In genomic region chr5:34543114-34543513, GRCm38 (mm10) we compare ENCODE assay signal across 11 mouse cellular contexts. TPM values are rescaled to one million over a fixed set of nuclear protein-coding genes. Genes with fewer than 3 reads are reported as not detected.
A peak's percentile ranks its signal among the peaks of the same experiment; 100 is the strongest.
DNase-seq lines count a peak whose midpoint lies in the region; ATAC-seq and TF ChIP-seq lines count a peak whose summit lies in the region.
"Had no signal": no experiment of that assay in that cellular context is flagged by ENCODE, and none has a peak within 500 bp of the region (broad histone marks: within the 10 kb centered on the region; RNA-seq: fewer than 3 reads in every experiment).

No protein-coding gene starts in this region.

- H3K9me3 ChIP-seq in heart, embryonic 16.5 days (replicated peaks; ENCODE audit: control insufficient read depth, low read length), result no peaks in the 10 kb centered on the region
- H3K9me3 ChIP-seq in lung, embryonic 14.5 days (ENCODE audit: low read depth, low read length), result no peaks in the 10 kb centered on the region
- H3K9me3 ChIP-seq in hindbrain, embryonic 12.5 days (replicated peaks), result no peaks in the 10 kb centered on the region
- H3K9me3 ChIP-seq in midbrain, embryonic 16.5 days (replicated peaks; ENCODE audit: control insufficient read depth, low read length, poor library complexity, severe bottlenecking), result no peaks in the 10 kb centered on the region
- H3K9me3 ChIP-seq: forebrain, embryonic 15.5 days; midbrain, embryonic 10.5 days had no signal

- ATAC-seq in heart, embryonic 16.5 days (replicated peaks; ENCODE audit: extremely low read depth, insufficient read depth, low FRiP score), result no peak
- no peak for ATAC-seq in lung, embryonic 14.5 days (ENCODE audit: insufficient read depth)
- ATAC-seq in hindbrain, embryonic 12.5 days (ENCODE audit: low FRiP score), result no peak
- ATAC-seq in midbrain, embryonic 16.5 days, result no peak
- ATAC-seq: forebrain, embryonic 15.5 days had no signal

- WGBS in heart, embryonic 16.5 days, result 44% methylated on average over 4 of the region's 4 CpGs
- 45% methylated on average over 4 of the region's 4 CpGs for WGBS in lung, embryonic 14.5 days
- 66% methylated on average over 4 of the region's 4 CpGs for WGBS in hindbrain, embryonic 12.5 days
- WGBS in midbrain, embryonic 16.5 days, result 71% methylated on average over 4 of the region's 4 CpGs

- peak; percentile 49 to 58 for DNase-seq in spleen, adult 18-20 months
- no peak for DNase-seq in spleen, adult 12 weeks (ENCODE audit: low spot score)
- peak; percentile 20 for DNase-seq in lung, embryonic 14.5 days
- peak; percentile 60 to 72 for DNase-seq in spleen, postnatal 4 days (ENCODE audit: low spot score in 2 of 2)
- DNase-seq in ovary, postnatal 10 days (ENCODE audit: low spot score), result no peak

- peak overlapping the region; percentile 1; the same call in 1 of the 2 replicates for H3K4me3 ChIP-seq in heart, embryonic 16.5 days (ENCODE audit: low read length)
- H3K4me3 ChIP-seq in lung, embryonic 14.5 days (ENCODE audit: low read depth, low read length), result no peak overlapping the region
- H3K4me3 ChIP-seq in hindbrain, embryonic 12.5 days, result no peak overlapping the region
- no peak overlapping the region for H3K4me3 ChIP-seq in midbrain, embryonic 16.5 days (ENCODE audit: low read depth, low read length)
- H3K4me3 ChIP-seq: forebrain, embryonic 15.5 days; midbrain, embryonic 10.5 days had no signal

- no peaks in the 10 kb centered on the region for H3K36me3 ChIP-seq in heart, embryonic 16.5 days (ENCODE audit: control insufficient read depth, insufficient read depth)
- no peaks in the 10 kb centered on the region for H3K36me3 ChIP-seq in lung, embryonic 14.5 days (ENCODE audit: insufficient read depth)
- H3K36me3 ChIP-seq in hindbrain, embryonic 12.5 days, result no peaks in the 10 kb centered on the region
- H3K36me3 ChIP-seq in midbrain, embryonic 16.5 days (ENCODE audit: control insufficient read depth, insufficient read depth, low read length), result no peaks in the 10 kb centered on the region
- H3K36me3 ChIP-seq: forebrain, embryonic 15.5 days; midbrain, embryonic 10.5 days had no signal

- H3K9ac ChIP-seq in heart, embryonic 16.5 days (ENCODE audit: low read length), result no peak overlapping the region
- H3K9ac ChIP-seq in lung, embryonic 14.5 days, result no peak overlapping the region
- no peak overlapping the region for H3K9ac ChIP-seq in hindbrain, embryonic 12.5 days
- H3K9ac ChIP-seq in midbrain, embryonic 16.5 days (ENCODE audit: low read depth, low read length), result no peak overlapping the region
- H3K9ac ChIP-seq: forebrain, embryonic 15.5 days; hindbrain, embryonic 14.5 days had no signal

- H3K27me3 ChIP-seq in heart, embryonic 16.5 days (ENCODE audit: control insufficient read depth, insufficient read depth, low read length), result no peaks in the 10 kb centered on the region
- H3K27me3 ChIP-seq in lung, embryonic 14.5 days (ENCODE audit: insufficient read depth, low read length), result no peaks in the 10 kb centered on the region
- no peaks in the 10 kb centered on the region for H3K27me3 ChIP-seq in hindbrain, embryonic 12.5 days
- H3K27me3 ChIP-seq in midbrain, embryonic 16.5 days (ENCODE audit: control insufficient read depth, insufficient read depth, low read depth, low read length), result no peaks in the 10 kb centered on the region
- H3K27me3 ChIP-seq: forebrain, embryonic 15.5 days had no signal

- H3K27ac ChIP-seq in heart, embryonic 16.5 days (ENCODE audit: low read length), result no peak overlapping the region
- H3K27ac ChIP-seq in lung, embryonic 14.5 days (ENCODE audit: low read depth), result no peak overlapping the region
- no peak overlapping the region for H3K27ac ChIP-seq in hindbrain, embryonic 12.5 days
- H3K27ac ChIP-seq in midbrain, embryonic 16.5 days (ENCODE audit: low read length), result no peak overlapping the region
- H3K27ac ChIP-seq: forebrain, embryonic 15.5 days; hindbrain, embryonic 14.5 days; midbrain, embryonic 10.5 days had no signal

- H3K4me1 ChIP-seq in heart, embryonic 16.5 days (ENCODE audit: control insufficient read depth, insufficient read depth, low read length), result no peaks in the 10 kb centered on the region
- H3K4me1 ChIP-seq in lung, embryonic 14.5 days (ENCODE audit: insufficient read depth), result no peaks in the 10 kb centered on the region
- no peaks in the 10 kb centered on the region for H3K4me1 ChIP-seq in hindbrain, embryonic 12.5 days
- H3K4me1 ChIP-seq in midbrain, embryonic 16.5 days (ENCODE audit: control insufficient read depth, insufficient read depth, low read length), result no peaks in the 10 kb centered on the region
- H3K4me1 ChIP-seq: forebrain, embryonic 15.5 days; midbrain, embryonic 10.5 days had no signal

- no peak for TF ChIP-seq CTCF in lung, embryonic 14.5 days (IDR thresholded peaks at IDR 0.05; ENCODE audit: low read depth)

- H3K4me2 ChIP-seq in heart, embryonic 16.5 days (ENCODE audit: low read depth, low read length), result no peak overlapping the region
- H3K4me2 ChIP-seq in lung, embryonic 14.5 days, result no peak overlapping the region
- no peak overlapping the region for H3K4me2 ChIP-seq in hindbrain, embryonic 12.5 days (replicated peaks)
- H3K4me2 ChIP-seq in midbrain, embryonic 16.5 days (ENCODE audit: low read length), result no peak overlapping the region
- H3K4me2 ChIP-seq: forebrain, embryonic 15.5 days; hindbrain, embryonic 14.5 days had no signal

RNA-seq across cellular contexts. Expression of gene Sh3bp2, which starts 17.5 kb away (rescaled TPM):
- polyA plus RNA-seq in heart, embryonic 16.5 days (2015; fragmentation: Nextera tagmentation; extraction: Ambion mirVana), result 3.9 and 4.6 TPM in 2 replicates
- polyA plus RNA-seq in lung, embryonic 14.5 days (2014; fragmentation: Nextera tagmentation; extraction: Ambion mirVana), result 7.6 and 15.0 TPM in 2 replicates
- 17.5 and 17.8 TPM in 2 replicates for polyA plus RNA-seq in hindbrain, embryonic 12.5 days (2016; fragmentation: Nextera tagmentation; extraction: Ambion mirVana)
- 21.8 and 28.5 TPM in 2 replicates for polyA plus RNA-seq in midbrain, embryonic 16.5 days (2015; fragmentation: Nextera tagmentation; extraction: Ambion mirVana)

RNA-seq across cellular contexts. Expression of gene Tnip2, which starts 29.3 kb away (rescaled TPM):
- 18.2 and 19.5 TPM in 2 replicates for polyA plus RNA-seq in heart, embryonic 16.5 days (2015; fragmentation: Nextera tagmentation; extraction: Ambion mirVana)
- 16.2 and 16.5 TPM in 2 replicates for polyA plus RNA-seq in lung, embryonic 14.5 days (2014; fragmentation: Nextera tagmentation; extraction: Ambion mirVana)
- polyA plus RNA-seq in hindbrain, embryonic 12.5 days (2016; fragmentation: Nextera tagmentation; extraction: Ambion mirVana), result 7.1 and 8.6 TPM in 2 replicates
- 9.2 and 14.1 TPM in 2 replicates for polyA plus RNA-seq in midbrain, embryonic 16.5 days (2015; fragmentation: Nextera tagmentation; extraction: Ambion mirVana)

RNA-seq across cellular contexts. Expression of gene Add1, which starts 30.4 kb away (rescaled TPM):
- polyA plus RNA-seq in heart, embryonic 16.5 days (2015; fragmentation: Nextera tagmentation; extraction: Ambion mirVana), result 158 and 160 TPM in 2 replicates
- 213 and 222 TPM in 2 replicates for polyA plus RNA-seq in lung, embryonic 14.5 days (2014; fragmentation: Nextera tagmentation; extraction: Ambion mirVana)
- polyA plus RNA-seq in hindbrain, embryonic 12.5 days (2016; fragmentation: Nextera tagmentation; extraction: Ambion mirVana), result 223 and 226 TPM in 2 replicates
- polyA plus RNA-seq in midbrain, embryonic 16.5 days (2015; fragmentation: Nextera tagmentation; extraction: Ambion mirVana), result 203 and 212 TPM in 2 replicates

Comparison
In these comparisons a context has a peak if more than half of its experiments do, and no peak if none do; other contexts are left out.
1. DNase-seq: peak in spleen, adult 18-20 months (2 of 2), lung, embryonic 14.5 days (single experiment) and spleen, postnatal 4 days (2 of 2); none in spleen, adult 12 weeks (single experiment) and ovary, postnatal 10 days (single experiment).